1 mouse cellular context compared by ENCODE assay signal in the genomic region with DNA sequence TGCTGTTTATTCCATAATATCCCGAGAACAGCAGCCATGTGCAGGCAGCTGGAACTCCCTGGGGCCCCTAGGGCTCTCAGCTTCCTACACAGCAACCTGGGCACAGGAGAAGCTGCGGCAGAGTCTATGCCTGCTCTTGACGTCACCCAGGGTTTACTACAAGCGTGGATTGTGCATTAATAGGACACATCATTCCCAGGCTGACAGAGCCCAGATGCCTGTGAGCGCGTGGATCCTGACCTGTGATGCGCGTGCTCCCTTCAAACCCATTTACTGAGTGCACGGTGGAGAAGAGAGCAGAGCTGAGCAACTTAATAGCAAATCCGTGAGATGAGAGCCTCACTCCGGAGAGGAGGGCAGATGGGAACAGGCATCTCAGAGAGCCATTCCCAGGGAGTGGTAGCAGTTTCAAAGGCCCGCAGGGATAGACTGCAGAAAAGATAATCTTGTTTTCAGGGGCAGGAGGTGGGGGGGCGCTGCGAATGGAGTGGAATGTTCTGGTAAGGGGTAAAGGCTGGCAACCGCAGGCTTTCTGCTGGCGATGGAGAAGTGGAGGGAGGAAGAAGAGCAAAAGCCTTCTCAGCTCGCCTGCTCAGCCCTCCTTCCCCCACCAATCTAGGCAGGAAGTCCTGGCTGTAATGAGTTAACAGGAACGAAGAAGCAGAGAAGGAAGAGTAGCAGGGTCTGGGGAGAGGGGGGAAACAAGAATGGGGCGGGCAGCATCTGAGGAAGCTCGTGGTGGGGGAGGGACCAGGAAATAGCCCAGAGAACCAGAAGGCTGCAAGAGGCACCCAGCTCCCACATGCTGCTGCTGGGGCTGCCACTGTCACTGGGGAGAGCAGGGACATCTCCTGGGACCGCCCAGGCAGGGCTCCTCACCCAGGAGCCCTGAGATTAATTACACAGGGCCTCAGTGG.
TF ChIP-seq lines count a peak whose summit lies in the region.

No protein-coding gene starts in this region.

TF ChIP-seq in MEL, 35 proteins besides CTCF, POLR2A, EP300 and RAD21:
- TF ChIP-seq TBP (IDR thresholded peaks at IDR 0.05; ENCODE audit: low read depth, low read length) (peak; percentile 56; the same call in 1 of the 2 replicates), MEF2A (IDR thresholded peaks at IDR 0.05; ENCODE audit: extremely low read depth, insufficient replicate concordance, low read depth, low read length, poor library complexity, severe bottlenecking) (no peak), ZMIZ1 (IDR thresholded peaks at IDR 0.05; ENCODE audit: low read depth, low read length) (no peak), USF1 (IDR thresholded peaks at IDR 0.05; ENCODE audit: low read depth, low read length) (no peak), MAX (IDR thresholded peaks at IDR 0.05; ENCODE audit: low read length) (no peak), MYC (IDR thresholded peaks at IDR 0.05; ENCODE audit: low read depth, low read length) (0 out of 2 replicates have a peak, but pooled peaks have one; percentile 43), ZNF384 (IDR thresholded peaks at IDR 0.05; ENCODE audit: low read depth, low read length) (no peak), MAFK (IDR thresholded peaks at IDR 0.05; ENCODE audit: borderline replicate concordance, low read depth, low read length) (no peak), USF2 (IDR thresholded peaks at IDR 0.05; ENCODE audit: borderline replicate concordance in 1 of 2, insufficient read depth in 1 of 2, low read depth in 1 of 2, low read length in 2 of 2) (no peak), GABPA (IDR thresholded peaks at IDR 0.05; ENCODE audit: low read depth, low read length) (no peak), UBTF (IDR thresholded peaks at IDR 0.05; ENCODE audit: borderline replicate concordance, insufficient read depth, low read depth, low read length) (0 out of 2 replicates have a peak, but pooled peaks have one; percentile 77), JUND (IDR thresholded peaks at IDR 0.05; ENCODE audit: low read depth, low read length) (no peak), MAZ (IDR thresholded peaks at IDR 0.05; ENCODE audit: low read depth, low read length) (peak; percentile 90; the same call in 1 of the 2 replicates), TCF12 (IDR thresholded peaks at IDR 0.05; ENCODE audit: low read depth, low read length) (peak; percentile 40; the same call in 1 of the 2 replicates), POLR2AphosphoS2 (IDR thresholded peaks at IDR 0.05; ENCODE audit: low read length) (no peak), ZKSCAN1 (IDR thresholded peaks at IDR 0.05; ENCODE audit: low read depth, low read length) (no peak), BHLHE40 (IDR thresholded peaks at IDR 0.05; ENCODE audit: borderline replicate concordance, low read depth, low read length) (no peak), MXI1 (IDR thresholded peaks at IDR 0.05; ENCODE audit: low read depth, low read length) (peak; percentile 51; the same call in 1 of the 2 replicates), RCOR1 (IDR thresholded peaks at IDR 0.05; ENCODE audit: low read depth, low read length) (no peak; the same call in 1 of the 2 replicates), NRF1 (IDR thresholded peaks at IDR 0.05; ENCODE audit: insufficient read depth, low read depth, low read length, poor library complexity, severe bottlenecking) (no peak), TAL1 (IDR thresholded peaks at IDR 0.05; ENCODE audit: low read length) (peak; percentile 31; the same call in 1 of the 2 replicates), HCFC1 (IDR thresholded peaks at IDR 0.05; ENCODE audit: low read depth, low read length) (peak; percentile 56; the same call in 1 of the 2 replicates), NELFE (IDR thresholded peaks at IDR 0.05; ENCODE audit: low read depth, low read length) (no peak), GATA1 (IDR thresholded peaks at IDR 0.05; ENCODE audit: low read depth, low read length) (no peak), ETS1 (IDR thresholded peaks at IDR 0.05; ENCODE audit: low read depth, low read length) (peak; percentile 51; the same call in 1 of the 2 replicates), KAT2A (conservative IDR thresholded peaks at IDR 0.05; ENCODE audit: low read depth, low read length) (no peak), ELF1 (IDR thresholded peaks at IDR 0.05; ENCODE audit: low read depth, low read length) (peak; percentile 80), SIN3A (IDR thresholded peaks at IDR 0.05; ENCODE audit: low read length) (peak; percentile 80; the same call in 1 of the 2 replicates), CHD2 (IDR thresholded peaks at IDR 0.05; ENCODE audit: low read length) (peak; percentile 36; the same call in 1 of the 2 replicates), ZC3H11A (IDR thresholded peaks at IDR 0.05; ENCODE audit: low read depth, low read length) (no peak), E2F4 (IDR thresholded peaks at IDR 0.05; ENCODE audit: borderline replicate concordance, low read depth, low read length) (no peak), CHD1 (IDR thresholded peaks at IDR 0.05; ENCODE audit: low read depth, low read length) (no peak), SMC3 (IDR thresholded peaks at IDR 0.05; ENCODE audit: low read depth, low read length) (no peak), POLR2AphosphoS5 (IDR thresholded peaks at IDR 0.05; ENCODE audit: borderline replicate concordance, low read depth, low read length) (no peak), MYB (IDR thresholded peaks at IDR 0.05; ENCODE audit: low read depth, low read length) (no peak)
